Mouse (Mus musculus): ENCODE results near the gene Ccrl2. TPM values are rescaled to one million over a fixed set of nuclear protein-coding genes. Genes with fewer than 3 reads are reported as not detected.

Gene Ccrl2
- polyA plus RNA-seq (2017; shearing (Covaris generic)): 0.95 TPM

GRCm38 (mm10) chr9:111056798-111057543, at the start of gene Ccrl2:
Ccrl2 (minus strand) TSS chr9:111057519.

GRCm38 (mm10) chr9:111019022-111019421, 38.3 kb downstream of the Ccrl2 start, which contains the start of gene Ltf:
Ltf (plus strand) TSS chr9:111019271.

Other genes starting within 250 kb of the Ccrl2 start
- gene Prss44, start 243.5 kb downstream of the Ccrl2 start, polyA plus RNA-seq (2017; shearing (Covaris generic)): not detected
- not detected for gene Prss43, start 230.8 kb downstream of the Ccrl2 start, polyA plus RNA-seq (2017; shearing (Covaris generic))
- not detected for gene Prss45, start 222.9 kb downstream of the Ccrl2 start, polyA plus RNA-seq (2017; shearing (Covaris generic))
- not detected for gene Prss46, start 213.0 kb downstream of the Ccrl2 start, polyA plus RNA-seq (2017; shearing (Covaris generic))
- gene Prss50, start 199.6 kb downstream of the Ccrl2 start, polyA plus RNA-seq (2017; shearing (Covaris generic)): not detected
- 175 TPM for gene Als2cl, start 177.6 kb downstream of the Ccrl2 start, polyA plus RNA-seq (2017; shearing (Covaris generic))
- gene Tmie, start 177.4 kb downstream of the Ccrl2 start, polyA plus RNA-seq (2017; shearing (Covaris generic)): 24.9 TPM
- 6.4 TPM for gene Fam240a, start 140.7 kb downstream of the Ccrl2 start, polyA plus RNA-seq (2017; shearing (Covaris generic))
- 2.0 TPM for gene Tdgf1, start 111.4 kb downstream of the Ccrl2 start, polyA plus RNA-seq (2017; shearing (Covaris generic))
- gene Lrrc2, start 106.0 kb downstream of the Ccrl2 start, polyA plus RNA-seq (2017; shearing (Covaris generic)): not detected
- gene Rtp3, start 66.9 kb downstream of the Ccrl2 start, polyA plus RNA-seq (2017; shearing (Covaris generic)): not detected
- gene Ltf, start 38.2 kb downstream of the Ccrl2 start, polyA plus RNA-seq (2017; shearing (Covaris generic)): not detected
- gene Lrrfip2, start 60.1 kb upstream of the Ccrl2 start, polyA plus RNA-seq (2017; shearing (Covaris generic)): 27.2 TPM
- 49.3 TPM for gene Mlh1, start 214.3 kb upstream of the Ccrl2 start, polyA plus RNA-seq (2017; shearing (Covaris generic))
- 20.1 TPM for gene Epm2aip1, start 214.4 kb upstream of the Ccrl2 start, polyA plus RNA-seq (2017; shearing (Covaris generic))

Measured in naive thymus-derived CD4-positive, alpha-beta T cell, adult 5 months (primary cell).